Mouse (Mus musculus) CH12F3 (cell line): ENCODE data around the gene Gm14214.

Experiments used
- in situ Hi-C: fragments of 300-500 bp; cut with MboI; formaldehyde crosslinking; loops from 2 replicates; pipeline ENCODE4 v1.14.3; 2020; ENCODE audit warnings: low sequenced_read_pairs

Gene Gm14214

GRCm38 (mm10) chr2:154732503-154733141 lies 37.2 kb downstream of the Gm14214 start:
- in situ Hi-C loops: no loop called here

GRCm38 (mm10) chr2:154731916-154732315 lies 37.9 kb downstream of the Gm14214 start:
- in situ Hi-C loops: no loop called here

GRCm38 (mm10) chr2:154730841-154731240 lies 39.0 kb downstream of the Gm14214 start:
- in situ Hi-C loops: no loop called here

GRCm38 (mm10) chr2:154729737-154730136 lies 40.1 kb downstream of the Gm14214 start:
- in situ Hi-C loops: no loop called here

- in situ Hi-C loops: no loop called here
Observed at GRCm38 (mm10) chr2:154723473-154723872, 46.4 kb downstream of the Gm14214 start.

- in situ Hi-C loops: no loop called here
Observed at GRCm38 (mm10) chr2:154720315-154720714, 49.5 kb downstream of the Gm14214 start.
